Mouse (Mus musculus): Measurements from ENCODE around the gene Mybpc1. TPM values are rescaled to one million over a fixed set of nuclear protein-coding genes. Genes with fewer than 3 reads are reported as not detected.

Mybpc1 gene
- polyA plus RNA-seq, 1 experiment from 2014 or later, result 7.3 TPM

GRCm38 (mm10) chr10:88606065-88606464, 1.1 kb upstream of the Mybpc1 start:
- 77% methylated on average over 8 of the region's 8 CpGs for WGBS
- ATAC-seq (ENCODE audit: insufficient number of reproducible peaks, low FRiP score), result no peak
- Histone ChIP-seq H3K9me3 (replicated peaks) (no peaks in the 10 kb centered on the region), H3K4me1 (replicated peaks) (no peaks in the 10 kb centered on the region), H3K4me3 (no peak overlapping the region), H3K9ac (no peak overlapping the region), H3K36me3 (no peaks in the 10 kb centered on the region), H3K27me3 (replicated peaks) (no peaks in the 10 kb centered on the region), H3K27ac (ENCODE audit: poor library complexity, severe bottlenecking) (no peak overlapping the region), H3K4me2 (no peak overlapping the region)

GRCm38 (mm10) chr10:88603773-88604172, 1.2 kb downstream of the Mybpc1 start:
- 54% methylated on average over 2 of the region's 2 CpGs for WGBS
- Histone ChIP-seq H3K27ac (ENCODE audit: poor library complexity, severe bottlenecking) (no peak overlapping the region), H3K36me3 (no peaks in the 10 kb centered on the region), H3K27me3 (replicated peaks) (no peaks in the 10 kb centered on the region), H3K4me3 (no peak overlapping the region), H3K4me2 (no peak overlapping the region), H3K9ac (no peak overlapping the region), H3K4me1 (replicated peaks) (no peaks in the 10 kb centered on the region), H3K9me3 (replicated peaks) (no peaks in the 10 kb centered on the region)
- ATAC-seq (ENCODE audit: insufficient number of reproducible peaks, low FRiP score), result no peak

- H3K27ac ChIP-seq (ENCODE audit: poor library complexity, severe bottlenecking), result no peak overlapping the region
- no peaks in the 10 kb centered on the region for H3K36me3 ChIP-seq
- no peaks in the 10 kb centered on the region for H3K9me3 ChIP-seq (replicated peaks)
- H3K4me3 ChIP-seq, result no peak overlapping the region
- no peak overlapping the region for H3K9ac ChIP-seq
- WGBS, result 59% methylated on average over 5 of the region's 5 CpGs
- H3K4me1 ChIP-seq (replicated peaks), result no peaks in the 10 kb centered on the region
- H3K27me3 ChIP-seq (replicated peaks), result no peaks in the 10 kb centered on the region
- no peak for ATAC-seq (ENCODE audit: insufficient number of reproducible peaks, low FRiP score)
- H3K4me2 ChIP-seq, result no peak overlapping the region
Measured at GRCm38 (mm10) chr10:88603256-88603655, 1.7 kb downstream of the Mybpc1 start.

GRCm38 (mm10) chr10:88600591-88600990, 4.4 kb downstream of the Mybpc1 start:
- no peak overlapping the region for H3K27ac ChIP-seq (ENCODE audit: poor library complexity, severe bottlenecking)
- H3K36me3 ChIP-seq, result no peaks in the 10 kb centered on the region
- H3K4me3 ChIP-seq, result no peak overlapping the region
- no peaks in the 10 kb centered on the region for H3K9me3 ChIP-seq (replicated peaks)
- 84% methylated on average over 7 of the region's 7 CpGs for WGBS
- H3K4me2 ChIP-seq, result no peak overlapping the region
- no peak for ATAC-seq (ENCODE audit: insufficient number of reproducible peaks, low FRiP score)
- no peaks in the 10 kb centered on the region for H3K27me3 ChIP-seq (replicated peaks)
- no peaks in the 10 kb centered on the region for H3K4me1 ChIP-seq (replicated peaks)
- no peak overlapping the region for H3K9ac ChIP-seq

- Histone ChIP-seq H3K36me3 (no peaks in the 10 kb centered on the region), H3K27ac (ENCODE audit: poor library complexity, severe bottlenecking) (no peak overlapping the region), H3K4me2 (no peak overlapping the region), H3K4me3 (no peak overlapping the region), H3K9me3 (replicated peaks) (no peaks in the 10 kb centered on the region), H3K9ac (no peak overlapping the region), H3K27me3 (replicated peaks) (no peaks in the 10 kb centered on the region), H3K4me1 (replicated peaks) (0 out of 2 replicates have a peak, but pooled peaks cover 2% of the 10 kb centered on the region)
- WGBS, result 85% methylated on average over 4 of the region's 4 CpGs
- no peak for ATAC-seq (ENCODE audit: insufficient number of reproducible peaks, low FRiP score)
Measured at GRCm38 (mm10) chr10:88592316-88592715, 12.6 kb downstream of the Mybpc1 start.

GRCm38 (mm10) chr10:88591042-88591441, 13.9 kb downstream of the Mybpc1 start:
- H3K4me2 ChIP-seq, result no peak overlapping the region
- 65% methylated on average over 12 of the region's 12 CpGs for WGBS
- 0 out of 2 replicates have a peak, but pooled peaks cover 2% of the 10 kb centered on the region for H3K4me1 ChIP-seq (replicated peaks)
- no peaks in the 10 kb centered on the region for H3K9me3 ChIP-seq (replicated peaks)
- ATAC-seq (ENCODE audit: insufficient number of reproducible peaks, low FRiP score), result no peak
- no peaks in the 10 kb centered on the region for H3K27me3 ChIP-seq (replicated peaks)
- H3K27ac ChIP-seq (ENCODE audit: poor library complexity, severe bottlenecking), result no peak overlapping the region
- H3K36me3 ChIP-seq, result no peaks in the 10 kb centered on the region
- H3K4me3 ChIP-seq, result no peak overlapping the region
- H3K9ac ChIP-seq, result no peak overlapping the region

GRCm38 (mm10) chr10:88584469-88584868, 20.5 kb downstream of the Mybpc1 start:
- no peak overlapping the region for H3K4me3 ChIP-seq
- H3K9me3 ChIP-seq (replicated peaks), result no peaks in the 10 kb centered on the region
- H3K4me2 ChIP-seq, result no peak overlapping the region
- H3K9ac ChIP-seq, result no peak overlapping the region
- H3K27ac ChIP-seq (ENCODE audit: poor library complexity, severe bottlenecking), result no peak overlapping the region
- no peaks in the 10 kb centered on the region for H3K27me3 ChIP-seq (replicated peaks)
- 83% methylated on average over 11 of the region's 11 CpGs for WGBS
- H3K36me3 ChIP-seq, result no peaks in the 10 kb centered on the region
- no peaks in the 10 kb centered on the region for H3K4me1 ChIP-seq (replicated peaks)
- no peak for ATAC-seq (ENCODE audit: insufficient number of reproducible peaks, low FRiP score)

GRCm38 (mm10) chr10:88580786-88581185, 24.2 kb downstream of the Mybpc1 start:
- Histone ChIP-seq H3K4me1 (replicated peaks) (no peaks in the 10 kb centered on the region), H3K27ac (ENCODE audit: poor library complexity, severe bottlenecking) (no peak overlapping the region), H3K9me3 (replicated peaks) (no peaks in the 10 kb centered on the region), H3K27me3 (replicated peaks) (no peaks in the 10 kb centered on the region), H3K4me2 (no peak overlapping the region), H3K4me3 (no peak overlapping the region), H3K9ac (no peak overlapping the region), H3K36me3 (no peaks in the 10 kb centered on the region)
- WGBS, result 78% methylated on average over 5 of the region's 5 CpGs
- no peak for ATAC-seq (ENCODE audit: insufficient number of reproducible peaks, low FRiP score)

- Histone ChIP-seq H3K4me2 (no peak overlapping the region), H3K9ac (no peak overlapping the region), H3K27me3 (replicated peaks) (no peaks in the 10 kb centered on the region), H3K36me3 (no peaks in the 10 kb centered on the region), H3K4me3 (no peak overlapping the region), H3K4me1 (replicated peaks) (no peaks in the 10 kb centered on the region), H3K9me3 (replicated peaks) (no peaks in the 10 kb centered on the region), H3K27ac (ENCODE audit: poor library complexity, severe bottlenecking) (no peak overlapping the region)
- ATAC-seq (ENCODE audit: insufficient number of reproducible peaks, low FRiP score), result no peak
- WGBS, result 76% methylated on average over 4 of the region's 4 CpGs
Measured at GRCm38 (mm10) chr10:88578651-88579050, 26.3 kb downstream of the Mybpc1 start.

- no peaks in the 10 kb centered on the region for H3K4me1 ChIP-seq (replicated peaks)
- no peak overlapping the region for H3K4me3 ChIP-seq
- H3K27ac ChIP-seq (ENCODE audit: poor library complexity, severe bottlenecking), result no peak overlapping the region
- no peak overlapping the region for H3K4me2 ChIP-seq
- H3K9me3 ChIP-seq (replicated peaks), result no peaks in the 10 kb centered on the region
- ATAC-seq (ENCODE audit: insufficient number of reproducible peaks, low FRiP score), result no peak
- no peaks in the 10 kb centered on the region for H3K36me3 ChIP-seq
- H3K9ac ChIP-seq, result no peak overlapping the region
- H3K27me3 ChIP-seq (replicated peaks), result no peaks in the 10 kb centered on the region
- WGBS, result 69% methylated on average over 8 of the region's 8 CpGs
Measured at GRCm38 (mm10) chr10:88574115-88574635, 30.8 kb downstream of the Mybpc1 start.

- no peak overlapping the region for H3K4me3 ChIP-seq
- no peaks in the 10 kb centered on the region for H3K36me3 ChIP-seq
- H3K4me1 ChIP-seq (replicated peaks), result no peaks in the 10 kb centered on the region
- WGBS, result 72% methylated on average over 5 of the region's 5 CpGs
- no peaks in the 10 kb centered on the region for H3K27me3 ChIP-seq (replicated peaks)
- H3K9ac ChIP-seq, result no peak overlapping the region
- no peak overlapping the region for H3K27ac ChIP-seq (ENCODE audit: poor library complexity, severe bottlenecking)
- no peaks in the 10 kb centered on the region for H3K9me3 ChIP-seq (replicated peaks)
- no peak for ATAC-seq (ENCODE audit: insufficient number of reproducible peaks, low FRiP score)
- H3K4me2 ChIP-seq, result no peak overlapping the region
Measured at GRCm38 (mm10) chr10:88572123-88572522, 32.8 kb downstream of the Mybpc1 start.

- Histone ChIP-seq H3K4me1 (replicated peaks) (no peaks in the 10 kb centered on the region), H3K9ac (no peak overlapping the region), H3K4me2 (no peak overlapping the region), H3K36me3 (no peaks in the 10 kb centered on the region), H3K4me3 (no peak overlapping the region), H3K27me3 (replicated peaks) (no peaks in the 10 kb centered on the region), H3K9me3 (replicated peaks) (no peaks in the 10 kb centered on the region), H3K27ac (ENCODE audit: poor library complexity, severe bottlenecking) (no peak overlapping the region)
- 87% methylated on average over 6 of the region's 6 CpGs for WGBS
- ATAC-seq (ENCODE audit: insufficient number of reproducible peaks, low FRiP score), result no peak
Measured at GRCm38 (mm10) chr10:88557046-88557445, 47.9 kb downstream of the Mybpc1 start.
